ENCODE assay signal across 29 mouse cellular contexts in genomic region chr19:48280273-48280672, GRCm38 (mm10).
DNase-seq lines count a peak whose midpoint lies in the region; ATAC-seq and TF ChIP-seq lines count a peak whose summit lies in the region.
"Had no signal": no experiment of that assay in that cellular context is flagged by ENCODE, and none has a peak within 500 bp of the region (broad histone marks: within the 10 kb centered on the region; RNA-seq: fewer than 3 reads in every experiment).

No protein-coding gene starts in this region.

- no peak overlapping the region for H3K4me3 ChIP-seq in embryonic facial prominence, embryonic 14.5 days (ENCODE audit: low read depth, low read length)
- H3K4me3 ChIP-seq in embryonic facial prominence, embryonic 10.5 days: no peak overlapping the region
- H3K4me3 ChIP-seq in hindbrain, embryonic 15.5 days: no peak overlapping the region
- no peak overlapping the region for H3K4me3 ChIP-seq in hindbrain, embryonic 11.5 days (ENCODE audit: low read depth, low read length)
- no peak overlapping the region for H3K4me3 ChIP-seq in midbrain, postnatal 0 days (ENCODE audit: low read depth, low read length)
- H3K4me3 ChIP-seq in midbrain, embryonic 10.5 days: no peak overlapping the region
- H3K4me3 ChIP-seq in neural tube, embryonic 15.5 days (replicated peaks): no peak overlapping the region
- H3K4me3 ChIP-seq: heart, embryonic 12.5 days; limb, embryonic 13.5 days; liver, embryonic 12.5 days; megakaryocyte, embryonic 14.5 days; midbrain, embryonic 13.5 days had no signal

- no peak overlapping the region for H3K27ac ChIP-seq in embryonic facial prominence, embryonic 14.5 days (replicated peaks; ENCODE audit: low read depth, low read length)
- H3K27ac ChIP-seq in embryonic facial prominence, embryonic 10.5 days (replicated peaks): no peak overlapping the region
- H3K27ac ChIP-seq in hindbrain, embryonic 15.5 days (replicated peaks): no peak overlapping the region
- H3K27ac ChIP-seq in hindbrain, embryonic 11.5 days (ENCODE audit: low read depth, low read length): no peak overlapping the region
- H3K27ac ChIP-seq in midbrain, postnatal 0 days (ENCODE audit: low read depth, low read length): no peak overlapping the region
- H3K27ac ChIP-seq in midbrain, embryonic 10.5 days (replicated peaks): no peak overlapping the region
- H3K27ac ChIP-seq in neural tube, embryonic 15.5 days (replicated peaks): no peak overlapping the region
- H3K27ac ChIP-seq: limb, embryonic 13.5 days; liver, embryonic 12.5 days; midbrain, embryonic 13.5 days had no signal

- H3K9ac ChIP-seq in embryonic facial prominence, embryonic 14.5 days (ENCODE audit: low read depth, low read length): no peak overlapping the region
- no peak overlapping the region for H3K9ac ChIP-seq in hindbrain, embryonic 15.5 days
- no peak overlapping the region for H3K9ac ChIP-seq in hindbrain, embryonic 11.5 days (ENCODE audit: low read depth, low read length)
- no peak overlapping the region for H3K9ac ChIP-seq in midbrain, postnatal 0 days (replicated peaks; ENCODE audit: low read length, poor library complexity, severe bottlenecking)
- H3K9ac ChIP-seq in neural tube, embryonic 15.5 days (replicated peaks): no peak overlapping the region
- H3K9ac ChIP-seq: forebrain, postnatal 0 days; heart, embryonic 12.5 days; limb, embryonic 13.5 days; liver, embryonic 12.5 days; liver, postnatal 0 days; midbrain, embryonic 13.5 days had no signal

- no peak for TF ChIP-seq CTCF in midbrain, postnatal 0 days (IDR thresholded peaks at IDR 0.05)

- H3K4me2 ChIP-seq in embryonic facial prominence, embryonic 14.5 days (ENCODE audit: low read depth, low read length): no peak overlapping the region
- H3K4me2 ChIP-seq in hindbrain, embryonic 15.5 days: no peak overlapping the region
- H3K4me2 ChIP-seq in hindbrain, embryonic 11.5 days (replicated peaks; ENCODE audit: low read depth, low read length): no peak overlapping the region
- H3K4me2 ChIP-seq in midbrain, postnatal 0 days (ENCODE audit: low read depth, low read length, poor library complexity, severe bottlenecking): no peak overlapping the region
- no peak overlapping the region for H3K4me2 ChIP-seq in neural tube, embryonic 15.5 days
- H3K4me2 ChIP-seq: heart, embryonic 12.5 days; limb, embryonic 13.5 days; liver, embryonic 12.5 days; midbrain, embryonic 13.5 days had no signal

- ATAC-seq in embryonic facial prominence, embryonic 14.5 days (ENCODE audit: low read depth): no peak
- peak; percentile 65; the same call in 1 of the 2 replicates for ATAC-seq in hindbrain, embryonic 15.5 days (ENCODE audit: low FRiP score, low read depth)
- ATAC-seq in hindbrain, embryonic 11.5 days (ENCODE audit: low FRiP score): no peak
- ATAC-seq in midbrain, postnatal 0 days (ENCODE audit: low FRiP score): no peak
- ATAC-seq in neural tube, embryonic 15.5 days (ENCODE audit: low FRiP score): 0 out of 2 replicates have a peak, but pooled peaks have one; percentile 11
- ATAC-seq: forebrain, postnatal 0 days; intestine, postnatal 0 days; liver, embryonic 12.5 days; liver, postnatal 0 days; lung, postnatal 0 days; midbrain, embryonic 13.5 days had no signal

- no peaks in the 10 kb centered on the region for H3K36me3 ChIP-seq in embryonic facial prominence, embryonic 14.5 days (ENCODE audit: control insufficient read depth, insufficient read depth, low read length)
- H3K36me3 ChIP-seq in embryonic facial prominence, embryonic 10.5 days (replicated peaks): no peaks in the 10 kb centered on the region
- H3K36me3 ChIP-seq in hindbrain, embryonic 15.5 days: no peaks in the 10 kb centered on the region
- no peaks in the 10 kb centered on the region for H3K36me3 ChIP-seq in hindbrain, embryonic 11.5 days (ENCODE audit: control insufficient read depth, insufficient read depth, low read length)
- no peaks in the 10 kb centered on the region for H3K36me3 ChIP-seq in midbrain, postnatal 0 days (ENCODE audit: insufficient read depth, low read length)
- no peaks in the 10 kb centered on the region for H3K36me3 ChIP-seq in midbrain, embryonic 10.5 days
- H3K36me3 ChIP-seq in neural tube, embryonic 15.5 days: no peaks in the 10 kb centered on the region
- H3K36me3 ChIP-seq: G1E; heart, embryonic 12.5 days; limb, embryonic 13.5 days; liver, embryonic 12.5 days; midbrain, embryonic 13.5 days had no signal

- DNase-seq in embryonic facial prominence, embryonic 14.5 days (ENCODE audit: low spot score): peak; percentile 4
- no peak for DNase-seq in embryonic facial prominence, embryonic 10.5 days (ENCODE audit: low spot score)
- DNase-seq in hindbrain, embryonic 11.5 days (ENCODE audit: low spot score): no peak
- peak; percentile 40 for DNase-seq in midbrain, postnatal 0 days (ENCODE audit: low spot score)
- DNase-seq in midbrain, embryonic 10.5 days (ENCODE audit: low spot score): no peak
- DNase-seq: adrenal gland, adult 8-10 months; cerebellum, adult 11 months; cerebellum, postnatal 14 days; forebrain, postnatal 0 days; gastrocnemius, postnatal 25 days; heart, adult 18-20 months; heart, postnatal 4 days; kidney, adult 9 months; kidney, postnatal 10 days; layer of hippocampus, adult 9-11 months; liver, postnatal 0 days; lung, postnatal 4 days; right cerebral cortex, postnatal 14 days; thymus, postnatal 4 days had no signal

- H3K27me3 ChIP-seq in embryonic facial prominence, embryonic 14.5 days (replicated peaks; ENCODE audit: control insufficient read depth, insufficient read depth, low read length): no peaks in the 10 kb centered on the region
- no peaks in the 10 kb centered on the region for H3K27me3 ChIP-seq in embryonic facial prominence, embryonic 10.5 days (replicated peaks; ENCODE audit: low read depth, poor library complexity, severe bottlenecking)
- no peaks in the 10 kb centered on the region for H3K27me3 ChIP-seq in hindbrain, embryonic 15.5 days
- no peaks in the 10 kb centered on the region for H3K27me3 ChIP-seq in hindbrain, embryonic 11.5 days (ENCODE audit: control insufficient read depth, insufficient read depth, low read length)
- no peaks in the 10 kb centered on the region for H3K27me3 ChIP-seq in midbrain, postnatal 0 days (ENCODE audit: insufficient read depth, low read length)
- no peaks in the 10 kb centered on the region for H3K27me3 ChIP-seq in midbrain, embryonic 10.5 days (ENCODE audit: low read depth, poor library complexity, severe bottlenecking)
- no peaks in the 10 kb centered on the region for H3K27me3 ChIP-seq in neural tube, embryonic 15.5 days (replicated peaks)
- H3K27me3 ChIP-seq: heart, embryonic 12.5 days; limb, embryonic 13.5 days; liver, embryonic 12.5 days; megakaryocyte, embryonic 14.5 days; midbrain, embryonic 13.5 days had no signal

- no peaks in the 10 kb centered on the region for H3K9me3 ChIP-seq in embryonic facial prominence, embryonic 14.5 days (ENCODE audit: control insufficient read depth, low read length)
- H3K9me3 ChIP-seq in embryonic facial prominence, embryonic 10.5 days: no peaks in the 10 kb centered on the region
- no peaks in the 10 kb centered on the region for H3K9me3 ChIP-seq in hindbrain, embryonic 15.5 days
- no peaks in the 10 kb centered on the region for H3K9me3 ChIP-seq in hindbrain, embryonic 11.5 days (ENCODE audit: control insufficient read depth, low read length)
- H3K9me3 ChIP-seq in midbrain, postnatal 0 days (ENCODE audit: low read length): no peaks in the 10 kb centered on the region
- no peaks in the 10 kb centered on the region for H3K9me3 ChIP-seq in midbrain, embryonic 10.5 days (replicated peaks)
- no peaks in the 10 kb centered on the region for H3K9me3 ChIP-seq in neural tube, embryonic 15.5 days (replicated peaks)
- H3K9me3 ChIP-seq: heart, embryonic 12.5 days; limb, embryonic 13.5 days; liver, embryonic 12.5 days; midbrain, embryonic 13.5 days had no signal

- no peaks in the 10 kb centered on the region for H3K4me1 ChIP-seq in embryonic facial prominence, embryonic 14.5 days (ENCODE audit: control insufficient read depth, insufficient read depth, low read length)
- peaks cover 10% of the 10 kb centered on the region for H3K4me1 ChIP-seq in embryonic facial prominence, embryonic 10.5 days
- H3K4me1 ChIP-seq in hindbrain, embryonic 15.5 days (replicated peaks): no peaks in the 10 kb centered on the region; the same call in 1 of the 2 replicates
- H3K4me1 ChIP-seq in hindbrain, embryonic 11.5 days (replicated peaks; ENCODE audit: control insufficient read depth, insufficient read depth, low read length): 0 out of 2 replicates have a peak, but pooled peaks cover 2% of the 10 kb centered on the region
- H3K4me1 ChIP-seq in midbrain, postnatal 0 days (ENCODE audit: insufficient read depth, low read length): no peaks in the 10 kb centered on the region
- peaks cover 19% of the 10 kb centered on the region for H3K4me1 ChIP-seq in midbrain, embryonic 10.5 days
- peaks cover 15% of the 10 kb centered on the region; the same call in 1 of the 2 replicates for H3K4me1 ChIP-seq in neural tube, embryonic 15.5 days
- H3K4me1 ChIP-seq: liver, embryonic 12.5 days; megakaryocyte, embryonic 14.5 days had no signal

- 66% methylated on average over 8 of the region's 8 CpGs for WGBS in embryonic facial prominence, embryonic 14.5 days
- WGBS in embryonic facial prominence, embryonic 10.5 days: 74% methylated on average over 8 of the region's 8 CpGs
- 63% methylated on average over 8 of the region's 8 CpGs for WGBS in hindbrain, embryonic 15.5 days
- 68% methylated on average over 8 of the region's 8 CpGs for WGBS in hindbrain, embryonic 11.5 days
- 44% methylated on average over 8 of the region's 8 CpGs for WGBS in midbrain, postnatal 0 days
- WGBS in midbrain, embryonic 10.5 days: 71% methylated on average over 8 of the region's 8 CpGs
- WGBS in neural tube, embryonic 15.5 days: 60% methylated on average over 8 of the region's 8 CpGs

Comparison
In these comparisons a context has a peak if more than half of its experiments do, and no peak if none do; other contexts are left out.
1. ATAC-seq: peak in hindbrain, embryonic 15.5 days (single experiment) and neural tube, embryonic 15.5 days (single experiment); none in embryonic facial prominence, embryonic 14.5 days (single experiment), hindbrain, embryonic 11.5 days (single experiment) and midbrain, postnatal 0 days (single experiment).
2. DNase-seq: peak in embryonic facial prominence, embryonic 14.5 days (single experiment) and midbrain, postnatal 0 days (single experiment); none in embryonic facial prominence, embryonic 10.5 days (single experiment), hindbrain, embryonic 11.5 days (single experiment) and midbrain, embryonic 10.5 days (single experiment).